Mouse (Mus musculus) cerebellum, adult 9-10 months (tissue): Measurements from ENCODE around the gene Cuedc2.

Experiments used
- DNase-seq: peaks from one replicate; pipeline ENCODE4 v3.0.0; 2022

Cuedc2 gene

DNA sequence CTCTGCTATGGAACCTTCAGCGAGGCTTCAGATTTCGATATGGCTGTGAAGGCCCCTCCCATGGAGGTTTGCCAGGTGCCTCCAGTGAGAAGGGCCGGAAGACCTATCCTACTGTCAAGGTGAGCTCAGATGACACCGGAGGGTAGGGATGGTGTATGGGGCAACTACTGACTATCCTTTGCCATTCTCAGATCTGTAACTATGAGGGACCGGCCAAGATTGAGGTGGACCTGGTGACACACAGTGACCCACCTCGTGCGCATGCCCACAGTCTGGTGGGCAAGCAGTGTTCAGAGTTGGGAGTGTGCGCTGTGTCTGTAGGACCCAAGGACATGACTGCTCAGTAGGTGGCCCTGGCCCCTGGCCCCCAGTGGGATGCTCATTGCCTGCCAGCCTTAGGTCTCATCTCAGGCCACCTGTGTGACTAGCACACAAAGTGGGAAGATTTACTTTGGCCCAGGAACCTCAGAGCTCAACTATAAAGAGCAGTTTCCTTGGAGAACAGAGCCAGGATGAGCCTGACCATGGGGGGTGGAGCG, 31.7 kb downstream of the Cuedc2 start:
- DNase-seq = peak; percentile 27

DNA sequence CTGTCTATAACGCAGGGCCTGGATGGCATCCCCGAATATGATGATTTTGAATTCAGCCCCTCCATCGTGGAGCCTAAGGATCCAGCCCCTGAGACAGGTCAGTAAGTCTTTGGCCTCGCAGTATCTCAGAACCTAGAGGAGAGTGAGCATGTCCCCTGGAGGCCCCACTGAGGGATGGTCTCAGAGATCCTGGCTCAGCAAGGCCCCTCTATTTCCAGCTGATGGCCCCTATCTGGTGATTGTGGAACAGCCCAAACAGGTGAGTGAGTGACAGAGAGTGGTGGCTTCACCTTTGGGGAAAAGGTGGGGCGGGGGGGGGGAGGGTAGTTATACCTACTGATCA, 32.3 kb downstream of the Cuedc2 start:
- no peak for DNase-seq

DNA sequence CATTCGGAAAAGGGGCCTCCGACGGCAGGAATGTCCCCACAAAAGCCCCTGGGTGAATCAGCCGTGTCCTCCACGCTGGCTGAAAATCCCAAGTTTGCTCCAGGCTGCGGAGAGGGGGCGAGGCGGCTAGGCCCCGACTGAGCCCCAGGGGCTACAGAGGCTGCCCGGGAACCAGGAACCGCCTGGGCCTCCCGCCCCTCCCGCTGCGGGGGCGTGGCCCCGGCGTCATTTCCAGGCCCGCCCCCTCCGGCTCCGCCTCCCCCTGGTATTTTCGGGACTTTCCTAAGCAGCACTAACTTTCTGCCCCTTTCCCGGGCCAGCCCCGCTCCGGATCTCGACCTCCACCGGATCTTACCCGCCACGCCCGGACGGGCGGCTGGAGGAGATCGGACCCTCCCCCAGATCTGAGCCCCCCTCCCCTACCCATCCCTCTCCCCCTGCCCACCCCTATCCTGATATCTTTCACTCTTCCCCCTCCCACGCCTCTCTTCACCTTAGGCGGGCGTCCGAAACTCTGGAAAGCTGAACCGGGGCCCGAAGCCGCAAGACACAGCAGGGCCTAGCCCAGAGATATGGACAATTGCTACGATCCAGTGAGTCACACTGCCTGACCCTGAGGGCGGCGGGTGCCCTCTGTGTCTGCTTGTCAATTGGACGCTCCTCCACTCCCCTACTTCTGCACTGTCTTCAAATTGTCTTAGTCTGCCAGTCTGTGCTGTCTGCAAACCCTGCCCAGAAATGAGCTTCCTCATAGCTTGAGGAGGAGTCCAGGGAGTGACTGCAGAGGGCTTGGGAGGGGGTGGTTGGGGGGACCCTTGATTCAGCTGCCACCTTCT, 32.9 kb downstream of the Cuedc2 start:
- DNase-seq = peak; percentile 53

GRCm38 (mm10) chr19:46304908-46305333, 33.6 kb downstream of the Cuedc2 start:
- peak; percentile 24 for DNase-seq

DNA sequence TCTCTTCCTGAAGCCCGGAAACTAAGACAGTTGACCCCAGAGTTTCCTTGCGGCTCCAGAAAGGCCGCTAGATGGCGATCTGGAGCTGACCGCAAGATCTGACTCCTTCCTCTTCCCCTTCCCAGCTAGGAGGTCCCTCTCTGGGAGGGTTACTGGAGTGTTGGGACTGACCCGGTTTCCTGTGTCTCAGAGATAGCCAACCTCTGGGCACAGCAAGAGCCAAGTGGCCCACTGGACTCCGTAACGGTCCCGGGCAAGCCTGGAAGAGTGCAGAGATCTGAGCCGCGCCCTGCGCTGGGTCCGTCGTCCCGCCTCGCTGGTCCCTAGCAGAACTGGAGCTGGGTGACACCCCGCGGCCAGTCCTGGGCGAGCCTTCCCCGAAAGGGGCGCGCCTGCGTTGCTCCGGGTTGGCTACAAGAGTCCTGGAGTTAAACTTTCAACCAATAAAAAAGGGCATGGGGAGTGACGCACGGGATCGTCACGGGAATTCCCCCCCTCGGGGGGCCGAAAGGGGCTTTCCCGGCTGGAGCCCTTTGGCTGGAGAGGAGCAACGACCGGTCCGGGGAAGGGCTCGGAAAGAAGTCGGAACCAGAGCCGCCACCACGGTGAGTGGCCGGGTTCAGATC, 34.2 kb downstream of the Cuedc2 start, which contains the start of gene Nfkb2:
Gene Nfkb2 (plus strand): TSS at position 105 of the 626 bp plus-strand sequence.
- peak; percentile 83 for DNase-seq

GRCm38 (mm10) chr19:46303251-46304215, 35.0 kb downstream of the Cuedc2 start:
- DNase-seq = peak; percentile 42

DNA sequence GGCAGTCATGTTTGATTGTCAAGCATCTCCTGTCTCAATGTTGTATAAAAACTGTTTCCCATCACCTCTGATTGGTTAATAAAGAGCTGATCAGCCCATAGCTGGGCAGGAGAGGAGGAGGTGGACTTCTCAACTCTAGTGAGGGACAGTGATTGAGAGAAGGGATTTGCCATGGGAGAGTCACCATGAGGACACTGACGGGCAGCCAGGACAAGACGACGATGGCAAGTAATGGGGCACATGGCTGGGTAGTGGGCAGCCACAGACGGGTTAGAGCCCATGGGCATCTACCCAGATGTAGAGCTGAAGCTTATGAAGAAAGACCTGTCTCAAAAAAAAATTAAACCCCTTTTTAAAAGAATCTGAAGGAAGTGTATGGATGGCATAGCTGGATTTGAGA, 36.0 kb downstream of the Cuedc2 start:
- no peak for DNase-seq

DNA sequence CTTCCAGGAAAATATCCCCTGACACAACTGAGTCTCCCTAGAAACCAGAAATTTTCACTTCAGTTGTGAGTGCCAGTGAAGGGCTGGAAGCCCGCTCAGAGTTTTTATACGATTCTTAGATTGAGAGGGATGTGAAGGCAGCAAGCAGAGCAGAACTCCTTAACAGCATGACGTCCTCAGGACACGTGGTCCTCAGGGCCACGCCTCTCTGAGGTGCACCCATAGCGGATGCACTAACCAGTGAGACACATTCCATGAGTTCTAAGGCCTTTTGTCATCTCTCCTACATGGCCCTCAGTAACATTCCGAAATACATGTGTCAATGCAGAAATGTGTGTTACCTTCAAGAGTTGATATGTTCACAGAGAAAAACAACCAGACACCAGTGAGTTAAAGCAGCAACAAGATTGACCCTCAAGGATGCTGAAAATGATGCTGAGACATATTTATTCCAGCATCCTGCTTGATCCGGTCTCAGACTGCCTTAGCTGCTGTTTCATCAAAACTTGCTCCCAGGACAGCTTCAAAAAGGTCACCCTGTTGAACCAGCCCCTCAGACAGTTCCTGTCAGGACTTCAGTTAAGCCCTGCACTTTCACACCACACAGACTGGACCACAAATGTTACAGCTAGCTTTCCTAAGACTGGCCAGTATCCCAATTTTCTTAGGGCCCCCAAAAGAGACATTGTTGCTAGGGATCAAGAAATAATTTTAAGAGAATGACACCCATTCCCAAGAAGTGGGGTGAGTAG, 38.0 kb downstream of the Cuedc2 start:
- DNase-seq = no peak

GRCm38 (mm10) chr19:46296938-46297337, 41.6 kb downstream of the Cuedc2 start:
- DNase-seq = no peak

DNA sequence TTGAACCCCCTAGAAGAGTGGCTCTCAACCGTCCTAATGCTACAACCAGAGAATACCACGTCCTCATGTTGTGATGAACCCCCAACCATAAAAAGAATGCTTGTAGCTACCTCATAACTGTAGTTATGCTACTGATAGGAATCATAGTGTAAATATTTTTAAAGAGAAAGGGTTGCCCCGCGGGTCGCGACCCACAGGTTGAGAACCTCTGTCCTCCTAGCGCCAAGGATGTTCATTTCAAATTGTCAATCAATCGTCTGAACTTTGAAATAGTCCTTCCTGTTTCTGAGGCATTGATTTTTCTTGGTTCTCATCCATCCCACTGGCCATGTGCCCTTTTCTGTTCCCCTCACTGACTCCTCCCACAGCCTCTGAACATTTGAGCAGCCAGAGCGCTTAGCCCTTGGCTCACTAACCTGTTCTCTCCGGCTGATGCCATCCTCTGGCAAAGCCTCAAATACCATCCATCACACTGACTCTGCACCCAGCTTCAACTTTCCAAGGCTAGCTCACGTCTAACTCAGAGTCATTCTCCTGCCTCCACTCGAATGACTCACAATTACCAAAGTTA, 47.9 kb downstream of the Cuedc2 start:
- no peak for DNase-seq

DNA sequence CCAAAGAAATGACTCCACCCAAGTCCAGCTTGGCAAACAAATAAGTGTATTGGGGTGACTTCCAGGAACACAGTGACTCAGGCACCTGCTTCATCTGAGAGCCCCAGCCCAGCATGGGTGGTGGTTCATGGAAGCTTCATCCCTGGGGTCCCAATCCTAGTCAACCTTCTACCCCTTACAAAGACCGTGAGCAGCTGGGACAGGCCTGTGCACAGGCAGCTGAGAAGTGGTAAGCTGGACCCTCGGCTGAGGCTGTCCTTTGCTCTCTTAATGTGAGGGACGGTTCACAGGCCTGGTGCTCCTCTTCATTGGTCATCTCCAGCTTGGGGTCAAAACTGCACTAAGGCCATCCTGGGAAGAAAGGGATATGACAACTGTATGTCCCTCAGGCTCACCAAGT, 50.9 kb downstream of the Cuedc2 start:
- no peak for DNase-seq

DNA sequence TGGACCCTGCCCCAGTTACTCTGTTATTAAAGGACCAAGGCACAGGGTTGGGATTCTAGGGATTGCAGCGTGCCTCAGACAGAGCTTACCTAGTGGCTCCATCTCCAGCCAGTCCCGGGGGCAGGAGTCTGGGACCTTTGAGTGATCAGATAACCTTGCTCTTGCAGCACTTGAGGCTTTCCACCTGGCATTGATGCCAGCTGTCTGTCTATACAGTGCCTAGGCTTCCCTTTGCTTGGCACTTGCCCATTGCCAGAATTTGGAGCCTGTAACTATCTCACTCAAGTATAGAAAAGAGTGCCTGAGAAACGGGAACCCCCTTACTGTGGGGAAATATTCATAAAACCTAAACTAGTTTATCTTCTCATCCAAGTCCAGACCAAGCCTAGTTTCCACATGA, 51.6 kb downstream of the Cuedc2 start:
- DNase-seq = no peak

GRCm38 (mm10) chr19:46286047-46286446, 52.5 kb downstream of the Cuedc2 start:
- peak; percentile 92 for DNase-seq

DNA sequence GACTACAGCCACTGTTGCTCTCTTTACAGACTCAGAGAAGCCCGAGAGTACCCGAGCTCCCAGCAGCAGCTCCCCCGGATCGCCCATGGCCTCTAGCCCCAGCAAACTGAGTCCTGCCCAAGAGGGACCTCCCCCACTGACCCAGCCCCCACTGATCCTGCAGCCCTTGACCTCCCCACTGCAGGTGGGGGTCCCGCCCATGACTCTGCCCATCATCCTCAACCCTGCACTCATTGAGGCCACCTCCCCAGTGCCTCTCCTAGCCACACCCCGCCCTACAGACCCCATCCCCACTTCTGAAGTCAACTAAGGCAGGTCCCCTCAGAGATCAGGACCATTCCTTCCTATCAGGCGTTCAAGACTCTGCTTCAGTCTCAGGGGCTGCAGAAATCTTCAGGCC, 52.9 kb downstream of the Cuedc2 start:
- DNase-seq = no peak

DNA sequence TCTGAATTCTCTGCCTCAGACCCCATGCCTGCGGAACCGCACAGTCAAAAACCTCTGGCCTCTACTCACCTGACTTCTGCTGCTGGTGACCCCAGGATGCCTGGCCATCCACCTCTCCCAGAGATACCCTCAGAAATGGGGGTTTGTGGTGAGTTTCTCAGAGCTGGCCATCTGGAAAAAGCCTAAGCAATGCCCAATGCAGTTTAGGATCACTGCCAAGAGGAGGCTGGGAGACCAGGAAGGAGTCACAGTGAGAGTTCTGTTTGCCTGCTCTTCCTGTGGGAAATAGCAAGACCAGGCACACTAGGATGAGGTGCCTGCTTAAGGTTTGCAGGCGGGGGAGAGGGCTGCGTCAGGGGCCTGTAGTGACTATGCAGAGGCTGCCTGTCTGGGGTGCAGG, 53.8 kb downstream of the Cuedc2 start:
- peak; percentile 49 for DNase-seq

- no peak for DNase-seq
These were observed 56.2 kb downstream of the Cuedc2 start for GRCm38 (mm10) chr19:46282081-46282849.
